27 mouse cellular contexts compared by ENCODE assay signal in genomic region chr9:76043341-76043740, GRCm38 (mm10). TPM values are rescaled to one million over a fixed set of nuclear protein-coding genes. Genes with fewer than 3 reads are reported as not detected.
DNase-seq lines count a peak whose midpoint lies in the region; ATAC-seq and TF ChIP-seq lines count a peak whose summit lies in the region.
"Had no signal": no experiment of that assay in that cellular context is flagged by ENCODE, and none has a peak within 500 bp of the region (broad histone marks: within the 10 kb centered on the region; RNA-seq: fewer than 3 reads in every experiment).

No protein-coding gene starts in this region.

- DNase-seq in embryonic facial prominence, embryonic 10.5 days (ENCODE audit: low spot score): no peak
- DNase-seq in kidney, adult 2 months: peak; percentile 43
- DNase-seq in kidney, adult 18-20 months: no peak
- DNase-seq in embryonic facial prominence, embryonic 14.5 days (ENCODE audit: low spot score): peak; percentile 38
- DNase-seq: adrenal gland, postnatal 14 days; cerebellum, adult 8-10 months; gastrocnemius, postnatal 10 days; heart, adult 18-20 months; heart, postnatal 14 days; liver; lung, postnatal 36 days; thymus, adult 2 months; thymus, postnatal 4 days had no signal

- H3K27ac ChIP-seq in embryonic facial prominence, embryonic 13.5 days: no peak overlapping the region; the same call in 1 of the 2 replicates
- no peak overlapping the region for H3K27ac ChIP-seq in embryonic facial prominence, embryonic 10.5 days (replicated peaks)
- H3K27ac ChIP-seq in kidney, adult 2 months (ENCODE audit: insufficient read depth, low read depth, low read length): no peak overlapping the region
- H3K27ac ChIP-seq in embryonic facial prominence, embryonic 14.5 days (replicated peaks; ENCODE audit: low read depth, low read length): no peak overlapping the region
- H3K27ac ChIP-seq in limb, embryonic 13.5 days: no peak overlapping the region; the same call in 1 of the 2 replicates
- H3K27ac ChIP-seq: heart, embryonic 13.5 days; hindbrain, embryonic 13.5 days; kidney, postnatal 0 days; liver, embryonic 15.5 days; lung, embryonic 15.5 days; midbrain, embryonic 13.5 days; stomach, postnatal 0 days had no signal

- no peak overlapping the region for H3K9ac ChIP-seq in embryonic facial prominence, embryonic 13.5 days
- H3K9ac ChIP-seq in embryonic facial prominence, embryonic 14.5 days (ENCODE audit: low read depth, low read length): no peak overlapping the region
- H3K9ac ChIP-seq in limb, embryonic 13.5 days: no peak overlapping the region
- H3K9ac ChIP-seq: heart, embryonic 13.5 days; hindbrain, embryonic 13.5 days; liver, embryonic 15.5 days; lung, embryonic 15.5 days; midbrain, embryonic 13.5 days had no signal

- ATAC-seq in embryonic facial prominence, embryonic 13.5 days (ENCODE audit: insufficient number of reproducible peaks, insufficient read depth, low FRiP score, low TSS enrichment, low read depth): peak; percentile 37; the same call in 1 of the 2 replicates
- 0 out of 2 replicates have a peak, but pooled peaks have one; percentile 30 for ATAC-seq in embryonic facial prominence, embryonic 14.5 days (ENCODE audit: low read depth)
- peak; percentile 48; the same call in 1 of the 2 replicates for ATAC-seq in limb, embryonic 13.5 days (ENCODE audit: low FRiP score, low read depth)
- no peak for ATAC-seq in granulocyte monocyte progenitor cell, adult 5-6 weeks (replicated peaks; ENCODE audit: poor library complexity, severe bottlenecking)
- ATAC-seq: midbrain, embryonic 13.5 days had no signal

- no peaks in the 10 kb centered on the region for H3K9me3 ChIP-seq in embryonic facial prominence, embryonic 13.5 days
- H3K9me3 ChIP-seq in embryonic facial prominence, embryonic 10.5 days: no peaks in the 10 kb centered on the region
- H3K9me3 ChIP-seq in embryonic facial prominence, embryonic 14.5 days (ENCODE audit: control insufficient read depth, low read length): no peaks in the 10 kb centered on the region
- H3K9me3 ChIP-seq in limb, embryonic 13.5 days: no peaks in the 10 kb centered on the region
- H3K9me3 ChIP-seq: heart, embryonic 13.5 days; hindbrain, embryonic 13.5 days; liver, embryonic 15.5 days; lung, embryonic 15.5 days; midbrain, embryonic 13.5 days had no signal

- no peak for TF ChIP-seq POLR2A in kidney, adult 2 months (IDR thresholded peaks at IDR 0.05; ENCODE audit: low read depth, low read length)

- H3K36me3 ChIP-seq in embryonic facial prominence, embryonic 13.5 days: no peaks in the 10 kb centered on the region
- no peaks in the 10 kb centered on the region for H3K36me3 ChIP-seq in embryonic facial prominence, embryonic 10.5 days (replicated peaks)
- H3K36me3 ChIP-seq in kidney, adult 2 months (ENCODE audit: control insufficient read depth, insufficient read depth, low read length): no peaks in the 10 kb centered on the region
- no peaks in the 10 kb centered on the region for H3K36me3 ChIP-seq in embryonic facial prominence, embryonic 14.5 days (ENCODE audit: control insufficient read depth, insufficient read depth, low read length)
- H3K36me3 ChIP-seq in limb, embryonic 13.5 days: no peaks in the 10 kb centered on the region
- H3K36me3 ChIP-seq: heart, embryonic 13.5 days; hindbrain, embryonic 13.5 days; liver, embryonic 15.5 days; lung, embryonic 15.5 days; midbrain, embryonic 13.5 days had no signal

- no peak overlapping the region for H3K4me2 ChIP-seq in embryonic facial prominence, embryonic 13.5 days
- H3K4me2 ChIP-seq in embryonic facial prominence, embryonic 14.5 days (ENCODE audit: low read depth, low read length): no peak overlapping the region
- no peak overlapping the region for H3K4me2 ChIP-seq in limb, embryonic 13.5 days (replicated peaks)
- H3K4me2 ChIP-seq: heart, embryonic 13.5 days; hindbrain, embryonic 13.5 days; liver, embryonic 15.5 days; lung, embryonic 15.5 days; midbrain, embryonic 13.5 days had no signal

- no peak overlapping the region for H3K4me3 ChIP-seq in embryonic facial prominence, embryonic 13.5 days
- no peak overlapping the region for H3K4me3 ChIP-seq in embryonic facial prominence, embryonic 10.5 days
- H3K4me3 ChIP-seq in kidney, adult 2 months (ENCODE audit: insufficient read depth, low read depth, low read length): no peak overlapping the region
- H3K4me3 ChIP-seq in embryonic facial prominence, embryonic 14.5 days (ENCODE audit: low read depth, low read length): no peak overlapping the region
- H3K4me3 ChIP-seq in limb, embryonic 13.5 days: no peak overlapping the region
- H3K4me3 ChIP-seq: erythroblast, embryonic 14.5 days; heart, embryonic 13.5 days; hindbrain, embryonic 13.5 days; liver, embryonic 15.5 days; lung, embryonic 15.5 days; megakaryocyte, embryonic 14.5 days; midbrain, embryonic 13.5 days had no signal

- WGBS in embryonic facial prominence, embryonic 13.5 days: 55% methylated on average over 5 of the region's 5 CpGs
- whole genome bisulfite sequencing in embryonic facial prominence, embryonic 10.5 days: 80% methylated on average over 5 of the region's 5 CpGs
- WGBS in kidney, adult 2 months: 46% methylated on average over 5 of the region's 5 CpGs
- 51% methylated on average over 5 of the region's 5 CpGs for WGBS in embryonic facial prominence, embryonic 14.5 days
- WGBS in limb, embryonic 13.5 days: 31% methylated on average over 5 of the region's 5 CpGs

- peaks cover 19% of the 10 kb centered on the region for H3K4me1 ChIP-seq in embryonic facial prominence, embryonic 13.5 days
- peaks cover 6% of the 10 kb centered on the region for H3K4me1 ChIP-seq in embryonic facial prominence, embryonic 10.5 days
- H3K4me1 ChIP-seq in kidney, adult 2 months (ENCODE audit: control insufficient read depth, insufficient read depth, low read length): no peaks in the 10 kb centered on the region
- H3K4me1 ChIP-seq in embryonic facial prominence, embryonic 14.5 days (ENCODE audit: control insufficient read depth, insufficient read depth, low read length): 0 out of 2 replicates have a peak, but pooled peaks cover 6% of the 10 kb centered on the region
- peaks cover 31% of the 10 kb centered on the region for H3K4me1 ChIP-seq in limb, embryonic 13.5 days
- H3K4me1 ChIP-seq: heart, embryonic 13.5 days; liver, embryonic 15.5 days; lung, embryonic 15.5 days had no signal

- no peak for TF ChIP-seq CTCF in kidney, adult 2 months (conservative IDR thresholded peaks at IDR 0.05; ENCODE audit: insufficient read depth, insufficient read length, low read depth, low read length)

- H3K27me3 ChIP-seq in embryonic facial prominence, embryonic 13.5 days: no peaks in the 10 kb centered on the region
- no peaks in the 10 kb centered on the region for H3K27me3 ChIP-seq in embryonic facial prominence, embryonic 10.5 days (replicated peaks; ENCODE audit: low read depth, poor library complexity, severe bottlenecking)
- no peaks in the 10 kb centered on the region for H3K27me3 ChIP-seq in kidney, adult 2 months (replicated peaks; ENCODE audit: control insufficient read depth, insufficient read depth, low read length)
- no peaks in the 10 kb centered on the region for H3K27me3 ChIP-seq in embryonic facial prominence, embryonic 14.5 days (replicated peaks; ENCODE audit: control insufficient read depth, insufficient read depth, low read length)
- H3K27me3 ChIP-seq in limb, embryonic 13.5 days: peaks cover 14% of the 10 kb centered on the region
- H3K27me3 ChIP-seq: heart, embryonic 13.5 days; hindbrain, embryonic 13.5 days; liver, embryonic 15.5 days; lung, embryonic 15.5 days; megakaryocyte, embryonic 14.5 days; midbrain, embryonic 13.5 days had no signal

RNA-seq across cellular contexts. Expression of gene Hmgcll1, which starts 28.7 kb away (rescaled TPM):
- 3.9 and 5.1 TPM in 2 replicates for polyA plus RNA-seq in embryonic facial prominence, embryonic 13.5 days (2015; fragmentation: Nextera tagmentation; extraction: Ambion mirVana)
- polyA plus RNA-seq in embryonic facial prominence, embryonic 10.5 days (2016; fragmentation: Nextera tagmentation; extraction: Ambion mirVana): 4.0 TPM in 2 replicates
- 0.58 and 1.2 TPM in 2 replicates for polyA plus RNA-seq in kidney, adult 2 months (2012; rRNA removed)
- polyA plus RNA-seq in embryonic facial prominence, embryonic 14.5 days (2014; fragmentation: Nextera tagmentation; extraction: Ambion mirVana): 2.9 and 3.9 TPM in 2 replicates
- polyA plus RNA-seq in limb, embryonic 13.5 days (2015; fragmentation: Nextera tagmentation; extraction: Ambion mirVana): 3.7 and 4.3 TPM in 2 replicates
- total RNA-seq in granulocyte monocyte progenitor cell, adult 5-6 weeks (2014; fragmentation: Nextera tagmentation): not detected in 2 replicates
- not detected in 2 replicates for total RNA-seq in granulocyte monocyte progenitor cell, adult 5-6 weeks (2017)
- total RNA-seq: common myeloid progenitor, adult 5-6 weeks; monocyte, adult 5-6 weeks had no signal
- polyA plus RNA-seq: erythroblast, embryonic 14.5 days had no signal

Comparison
In these comparisons a context has a peak if more than half of its experiments do, and no peak if none do; other contexts are left out.
1. DNase-seq: peak in kidney, adult 2 months (single experiment) and embryonic facial prominence, embryonic 14.5 days (single experiment); none in embryonic facial prominence, embryonic 10.5 days (single experiment) and kidney, adult 18-20 months (single experiment).